Mouse (Mus musculus): ENCODE results near the gene Map4k3. TPM values are rescaled to one million over a fixed set of nuclear protein-coding genes. Genes with fewer than 3 reads are reported as not detected.
"Not testable (repeated sequence)": the region's sequence is repeated elsewhere in the genome, so short reads cannot be mapped to it uniquely, and the experiment has no call there.

Map4k3 gene
- polyA plus RNA-seq, 1 experiment from 2014 or later, result 36.5 TPM

DNA sequence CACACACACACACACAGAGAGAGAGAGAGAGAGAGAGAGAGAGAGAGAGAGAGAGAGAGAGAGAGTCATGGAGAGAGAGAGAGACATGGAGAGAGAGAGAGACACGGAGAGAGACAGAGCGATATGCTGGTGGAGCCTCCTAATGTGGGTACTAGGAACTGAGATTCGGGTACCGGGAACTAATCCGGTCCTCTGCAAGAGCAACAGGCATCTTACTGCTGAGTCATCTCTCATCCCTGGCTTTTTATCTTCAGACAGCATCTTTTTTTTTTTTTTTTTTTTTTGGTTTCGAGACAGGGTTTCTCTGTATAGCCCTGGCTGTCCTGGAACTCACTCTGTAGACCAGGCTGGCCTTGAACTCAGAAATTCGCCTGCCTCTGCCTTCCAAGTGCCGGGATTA, 32.9 kb upstream of the Map4k3 start:
- ATAC-seq (ENCODE audit: low FRiP score, low TSS enrichment); H3K4me1 ChIP-seq (ENCODE audit: control insufficient read depth, insufficient read depth, low read length): not testable (repeated sequence)
- 89% methylated on average over 7 of the region's 8 CpGs for WGBS

DNA sequence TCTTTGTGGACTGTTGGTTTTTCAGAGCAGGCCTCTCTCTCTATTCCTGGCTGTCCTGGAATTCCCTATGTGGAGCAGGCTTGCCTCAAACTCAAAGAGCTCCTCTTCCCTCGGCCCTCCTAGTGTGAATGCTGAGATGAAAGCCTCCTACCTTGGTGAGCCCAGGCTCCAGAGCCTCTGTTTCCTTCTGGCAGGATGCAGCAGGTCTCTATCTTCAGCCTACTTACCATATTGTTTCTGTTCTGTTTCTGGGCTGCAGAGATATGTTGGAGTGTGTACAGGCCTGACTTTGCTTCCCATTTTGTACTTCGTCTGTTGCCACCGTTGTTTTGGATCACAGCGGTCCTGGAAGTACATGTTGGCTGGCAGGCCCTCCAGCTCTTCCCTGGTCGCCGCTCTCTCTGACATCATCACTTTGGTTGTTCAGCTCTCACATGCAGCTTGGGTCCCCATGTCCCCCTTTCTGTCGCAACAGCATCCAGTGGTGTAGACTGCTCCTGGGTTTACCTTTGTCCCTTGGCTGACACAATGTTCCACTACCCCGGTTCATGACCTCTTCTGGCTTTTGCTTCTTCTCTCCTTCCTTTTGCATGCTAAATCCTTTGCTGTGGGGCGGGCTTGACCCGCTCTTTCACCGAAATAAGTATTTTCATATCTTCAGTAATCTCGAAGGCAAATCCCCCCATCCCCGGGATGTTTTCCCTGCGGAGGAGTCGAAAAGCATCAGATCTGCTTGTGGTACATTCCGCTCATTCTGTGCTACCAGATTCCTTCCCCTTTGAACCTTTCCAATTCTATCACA, 32.3 kb upstream of the Map4k3 start:
- ATAC-seq (ENCODE audit: low FRiP score, low TSS enrichment), result no peak
- H3K4me1 ChIP-seq (ENCODE audit: control insufficient read depth, insufficient read depth, low read length), result no peaks in the 10 kb centered on the region
- H3K4me3 ChIP-seq (ENCODE audit: low read length), result no peak overlapping the region
- no peaks in the 10 kb centered on the region for H3K27me3 ChIP-seq (ENCODE audit: control insufficient read depth, insufficient read depth, low read length)
- H3K4me2 ChIP-seq (replicated peaks; ENCODE audit: low read depth, low read length), result no peak overlapping the region
- H3K27ac ChIP-seq (ENCODE audit: low read depth, low read length), result no peak overlapping the region
- 89% methylated on average over 16 of the region's 16 CpGs for WGBS
- no peak overlapping the region for H3K9ac ChIP-seq (ENCODE audit: low read depth, low read length)
- no peaks in the 10 kb centered on the region for H3K36me3 ChIP-seq (ENCODE audit: control insufficient read depth, insufficient read depth, low read length)
- no peaks in the 10 kb centered on the region for H3K9me3 ChIP-seq (ENCODE audit: control insufficient read depth, low read length)

More for the DNA sequence above, 32.9 kb upstream of the Map4k3 start:
- not testable (repeated sequence) for H3K4me3 ChIP-seq (ENCODE audit: low read length); H3K9ac ChIP-seq (ENCODE audit: low read depth, low read length); H3K4me2 ChIP-seq (replicated peaks; ENCODE audit: low read depth, low read length); H3K27ac ChIP-seq (ENCODE audit: low read depth, low read length); H3K9me3 ChIP-seq (ENCODE audit: control insufficient read depth, low read length); H3K27me3 ChIP-seq (ENCODE audit: control insufficient read depth, insufficient read depth, low read length); H3K36me3 ChIP-seq (ENCODE audit: control insufficient read depth, insufficient read depth, low read length)

DNA sequence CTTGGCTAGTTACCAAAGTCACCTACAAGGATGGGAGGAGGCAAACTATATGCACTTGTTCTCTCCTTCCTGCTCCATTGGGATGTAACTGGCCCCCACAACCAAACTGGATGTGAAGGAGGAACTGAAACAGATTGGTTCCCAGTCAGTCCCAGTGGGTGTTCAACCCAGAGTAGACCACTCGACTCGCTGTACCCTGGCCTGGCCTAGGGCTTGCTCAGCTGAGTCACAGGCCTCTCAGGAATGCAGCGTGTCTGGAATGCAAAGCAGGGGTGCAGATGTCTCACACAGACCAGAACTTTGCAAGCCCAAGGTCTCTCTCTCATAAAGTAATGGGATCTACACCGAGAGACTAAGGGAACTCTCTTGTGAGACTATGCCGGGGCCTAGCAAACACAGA, 27.8 kb upstream of the Map4k3 start:
- Histone ChIP-seq H3K36me3 (ENCODE audit: control insufficient read depth, insufficient read depth, low read length) (no peaks in the 10 kb centered on the region), H3K9me3 (ENCODE audit: control insufficient read depth, low read length) (no peaks in the 10 kb centered on the region), H3K4me3 (ENCODE audit: low read length) (no peak overlapping the region), H3K9ac (ENCODE audit: low read depth, low read length) (no peak overlapping the region), H3K4me1 (ENCODE audit: control insufficient read depth, insufficient read depth, low read length) (0 out of 2 replicates have a peak, but pooled peaks cover 2% of the 10 kb centered on the region), H3K4me2 (replicated peaks; ENCODE audit: low read depth, low read length) (no peak overlapping the region), H3K27me3 (ENCODE audit: control insufficient read depth, insufficient read depth, low read length) (no peaks in the 10 kb centered on the region), H3K27ac (ENCODE audit: low read depth, low read length) (no peak overlapping the region)
- WGBS, result 56% methylated on average over 5 of the region's 5 CpGs
- no peak for ATAC-seq (ENCODE audit: low FRiP score, low TSS enrichment)

DNA sequence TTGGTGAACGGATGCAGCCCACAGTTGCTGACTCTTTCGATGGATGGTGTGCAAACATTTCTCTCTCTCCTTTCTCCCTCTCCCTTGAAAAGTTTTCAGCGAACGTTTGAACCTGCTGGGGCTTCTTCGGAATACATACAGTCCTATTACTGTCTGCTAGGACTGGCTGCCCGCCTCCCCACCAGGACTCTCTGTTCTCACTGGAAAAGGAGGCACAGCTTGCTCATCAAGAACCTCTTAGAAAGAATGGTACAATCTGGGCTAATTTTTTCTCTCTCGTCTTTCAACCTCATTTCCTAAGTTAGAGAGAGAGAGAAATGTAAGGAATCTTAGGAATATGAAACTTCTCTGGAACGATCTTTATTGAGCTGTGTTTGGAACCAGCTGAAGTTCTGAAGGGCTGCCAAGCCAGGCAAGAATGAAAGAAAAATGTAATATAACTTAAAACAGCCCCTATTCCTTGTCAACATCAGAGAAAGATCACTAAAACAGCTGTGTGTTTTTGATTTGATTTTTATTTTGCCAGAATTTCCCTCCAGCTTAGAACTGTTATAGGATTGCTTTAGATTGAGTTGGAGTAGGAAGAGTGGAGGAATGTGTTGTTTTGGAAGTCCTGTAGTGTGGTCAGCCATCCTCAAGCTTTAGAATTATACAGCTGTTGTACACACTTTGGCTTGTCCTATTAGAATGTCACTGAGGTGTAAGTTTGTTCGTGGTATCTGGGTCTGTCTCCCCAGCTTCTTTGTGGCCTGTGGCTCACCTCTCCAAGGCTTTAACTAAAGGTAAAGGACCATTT, 27.0 kb upstream of the Map4k3 start:
- Histone ChIP-seq H3K9ac (ENCODE audit: low read depth, low read length) (no peak overlapping the region), H3K4me3 (ENCODE audit: low read length) (no peak overlapping the region), H3K27me3 (ENCODE audit: control insufficient read depth, insufficient read depth, low read length) (no peaks in the 10 kb centered on the region), H3K9me3 (ENCODE audit: control insufficient read depth, low read length) (no peaks in the 10 kb centered on the region), H3K27ac (ENCODE audit: low read depth, low read length) (no peak overlapping the region), H3K36me3 (ENCODE audit: control insufficient read depth, insufficient read depth, low read length) (no peaks in the 10 kb centered on the region), H3K4me1 (ENCODE audit: control insufficient read depth, insufficient read depth, low read length) (0 out of 2 replicates have a peak, but pooled peaks cover 2% of the 10 kb centered on the region), H3K4me2 (replicated peaks; ENCODE audit: low read depth, low read length) (no peak overlapping the region)
- no peak for ATAC-seq (ENCODE audit: low FRiP score, low TSS enrichment)
- WGBS, result 78% methylated on average over 9 of the region's 9 CpGs

DNA sequence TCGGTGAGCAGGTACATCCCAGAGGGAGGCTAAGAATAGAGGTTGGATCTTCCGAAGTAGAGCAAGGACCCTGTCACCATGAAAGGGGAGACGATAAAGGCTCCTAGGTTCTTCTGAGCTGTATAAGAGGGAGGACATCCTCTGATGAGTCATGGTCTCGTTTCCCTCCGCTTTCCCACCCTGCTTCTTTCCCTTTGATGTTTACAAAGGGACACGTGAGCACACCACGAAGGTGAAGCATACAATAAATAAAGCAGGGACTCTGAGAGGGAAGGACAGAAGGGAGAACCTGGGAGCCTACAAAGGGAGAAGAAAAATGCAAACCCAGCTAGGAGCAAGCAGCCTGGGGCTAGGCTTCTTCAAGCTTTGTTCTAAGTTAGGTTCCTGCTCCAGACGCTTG, 26.3 kb upstream of the Map4k3 start:
- ATAC-seq (ENCODE audit: low FRiP score, low TSS enrichment), result no peak
- Histone ChIP-seq H3K27ac (ENCODE audit: low read depth, low read length) (no peak overlapping the region), H3K9ac (ENCODE audit: low read depth, low read length) (no peak overlapping the region), H3K9me3 (ENCODE audit: control insufficient read depth, low read length) (no peaks in the 10 kb centered on the region), H3K27me3 (ENCODE audit: control insufficient read depth, insufficient read depth, low read length) (no peaks in the 10 kb centered on the region), H3K4me2 (replicated peaks; ENCODE audit: low read depth, low read length) (no peak overlapping the region), H3K4me1 (ENCODE audit: control insufficient read depth, insufficient read depth, low read length) (0 out of 2 replicates have a peak, but pooled peaks cover 2% of the 10 kb centered on the region), H3K4me3 (ENCODE audit: low read length) (no peak overlapping the region), H3K36me3 (ENCODE audit: control insufficient read depth, insufficient read depth, low read length) (no peaks in the 10 kb centered on the region)
- WGBS, result 30% methylated on average over 8 of the region's 8 CpGs

DNA sequence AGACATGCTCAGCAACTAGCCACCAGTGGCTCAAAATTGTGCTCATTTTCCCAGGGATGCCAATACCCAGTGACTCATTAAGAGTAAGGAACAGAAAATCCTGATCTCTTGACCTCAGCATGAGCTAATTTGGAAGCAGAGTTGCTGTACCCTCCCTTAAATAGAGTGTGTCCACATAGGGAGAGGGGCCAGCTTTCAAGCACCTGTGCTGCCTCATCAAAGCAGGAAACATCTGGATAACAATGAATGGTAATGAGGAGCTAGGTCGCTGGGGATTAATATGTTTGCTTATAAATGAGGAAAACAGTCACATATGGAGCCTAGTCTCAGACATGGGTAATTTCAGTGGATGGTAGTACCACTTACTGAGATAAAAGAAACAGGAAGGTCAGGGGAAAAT, 24.2 kb upstream of the Map4k3 start:
- no peaks in the 10 kb centered on the region for H3K36me3 ChIP-seq (ENCODE audit: control insufficient read depth, insufficient read depth, low read length)
- H3K9ac ChIP-seq (ENCODE audit: low read depth, low read length), result no peak overlapping the region
- no peak overlapping the region for H3K4me3 ChIP-seq (ENCODE audit: low read length)
- no peak for ATAC-seq (ENCODE audit: low FRiP score, low TSS enrichment)
- no peaks in the 10 kb centered on the region for H3K9me3 ChIP-seq (ENCODE audit: control insufficient read depth, low read length)
- H3K27ac ChIP-seq (ENCODE audit: low read depth, low read length), result no peak overlapping the region
- 0 out of 2 replicates have a peak, but pooled peaks cover 2% of the 10 kb centered on the region for H3K4me1 ChIP-seq (ENCODE audit: control insufficient read depth, insufficient read depth, low read length)
- H3K27me3 ChIP-seq (ENCODE audit: control insufficient read depth, insufficient read depth, low read length), result no peaks in the 10 kb centered on the region
- H3K4me2 ChIP-seq (replicated peaks; ENCODE audit: low read depth, low read length), result no peak overlapping the region
- WGBS, result 42% methylated on average over 1 of the region's 1 CpGs

DNA sequence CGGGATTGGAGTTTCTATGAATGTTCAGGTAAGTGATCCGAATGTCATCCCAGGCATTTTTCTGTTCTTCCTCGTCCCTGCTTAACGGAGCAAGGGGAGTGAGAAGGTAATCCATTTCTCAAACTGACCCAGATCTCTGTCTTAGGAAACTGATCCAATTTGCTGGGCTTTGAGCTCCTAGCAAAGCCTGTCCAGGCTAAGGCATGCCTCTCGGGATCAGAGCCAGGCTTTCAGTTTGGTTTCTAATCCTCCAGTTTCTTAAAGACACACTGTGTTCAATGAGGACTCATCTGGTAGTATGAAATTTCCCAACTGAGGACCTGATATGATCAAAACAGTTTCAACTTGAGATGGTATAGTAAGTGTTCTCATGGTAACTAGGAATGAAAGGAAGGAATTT, 11.1 kb upstream of the Map4k3 start:
- ATAC-seq (ENCODE audit: low FRiP score, low TSS enrichment), result no peak
- no peaks in the 10 kb centered on the region for H3K27me3 ChIP-seq (ENCODE audit: control insufficient read depth, insufficient read depth, low read length)
- no peaks in the 10 kb centered on the region for H3K36me3 ChIP-seq (ENCODE audit: control insufficient read depth, insufficient read depth, low read length)
- no peaks in the 10 kb centered on the region for H3K4me1 ChIP-seq (ENCODE audit: control insufficient read depth, insufficient read depth, low read length)
- H3K9me3 ChIP-seq (ENCODE audit: control insufficient read depth, low read length), result no peaks in the 10 kb centered on the region
- H3K9ac ChIP-seq (ENCODE audit: low read depth, low read length), result no peak overlapping the region
- no peak overlapping the region for H3K27ac ChIP-seq (ENCODE audit: low read depth, low read length)
- H3K4me3 ChIP-seq (ENCODE audit: low read length), result no peak overlapping the region
- no peak overlapping the region for H3K4me2 ChIP-seq (replicated peaks; ENCODE audit: low read depth, low read length)
- 86% methylated on average over 5 of the region's 5 CpGs for WGBS

DNA sequence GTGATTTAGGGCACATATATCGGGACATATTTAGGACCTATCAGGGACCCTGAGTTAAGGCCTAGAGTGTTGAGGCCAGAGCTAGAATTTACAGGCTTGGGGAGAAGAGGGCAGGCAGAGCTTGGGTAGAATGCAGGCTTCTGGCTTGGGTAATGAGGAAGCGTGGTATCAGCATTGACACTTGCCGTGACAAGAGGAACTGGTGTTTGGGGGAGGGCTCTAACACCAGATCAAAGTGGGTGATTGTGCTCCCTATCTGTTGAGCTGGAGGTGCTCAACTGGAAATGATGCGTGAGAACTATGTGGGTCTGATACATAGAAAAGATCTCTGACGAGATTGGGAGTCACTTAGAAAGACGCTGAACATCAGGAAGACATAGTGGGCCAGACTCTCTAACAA, 6.4 kb upstream of the Map4k3 start:
- no peaks in the 10 kb centered on the region for H3K36me3 ChIP-seq (ENCODE audit: control insufficient read depth, insufficient read depth, low read length)
- ATAC-seq (ENCODE audit: low FRiP score, low TSS enrichment), result no peak
- H3K4me2 ChIP-seq (replicated peaks; ENCODE audit: low read depth, low read length), result no peak overlapping the region
- no peak overlapping the region for H3K9ac ChIP-seq (ENCODE audit: low read depth, low read length)
- 59% methylated on average over 6 of the region's 6 CpGs for WGBS
- H3K27ac ChIP-seq (ENCODE audit: low read depth, low read length), result no peak overlapping the region
- no peaks in the 10 kb centered on the region for H3K27me3 ChIP-seq (ENCODE audit: control insufficient read depth, insufficient read depth, low read length)
- H3K9me3 ChIP-seq (ENCODE audit: control insufficient read depth, low read length), result no peaks in the 10 kb centered on the region
- H3K4me1 ChIP-seq (ENCODE audit: control insufficient read depth, insufficient read depth, low read length), result no peaks in the 10 kb centered on the region
- H3K4me3 ChIP-seq (ENCODE audit: low read length), result no peak overlapping the region

Data from kidney, embryonic 14.5 days (tissue).